Mouse (Mus musculus) common myeloid progenitor, adult 5-6 weeks (primary cell): ENCODE results near the gene Atp11c. TPM values are rescaled to one million over a fixed set of nuclear protein-coding genes. Genes with fewer than 3 reads are reported as not detected.

Experiments used
- ATAC-seq: replicated peaks from 2 replicates; pipeline ENCODE4 v1.8.0; 2016; ENCODE audit warnings: low read depth, mild to moderate bottlenecking, moderate TSS enrichment, inconsistent platforms; ENCODE audit not compliant: poor library complexity, severe bottlenecking
- total RNA-seq: library from RNA; stranded (forward); fragments of 200-1000, 187-1606 nt; gene quantifications from 2 replicates; pipeline ENCODE4 v1.2.3, GENCODE M21; 2017

The Atp11c gene
- total RNA-seq: 43.0 and 45.8 TPM in 2 replicates

- ATAC-seq: no peak
These were observed at the start of gene Atp11c for GRCm38 (mm10) chrX:60592598-60592997. Gene Atp11c, minus strand, starts transcription at chrX:60592698.

- ATAC-seq: no peak
These were observed 16.7 kb upstream of the Atp11c start for GRCm38 (mm10) chrX:60609202-60609601.

- no peak for ATAC-seq
These were observed 22.0 kb downstream of the Atp11c start for GRCm38 (mm10) chrX:60570539-60570938.

GRCm38 (mm10) chrX:60569047-60569446 lies 23.5 kb downstream of the Atp11c start:
- ATAC-seq: no peak

GRCm38 (mm10) chrX:60555242-60555641 lies 37.3 kb downstream of the Atp11c start:
- no peak for ATAC-seq

- ATAC-seq: peak; percentile 54; the same call in 1 of the 2 replicates
These were observed 44.8 kb downstream of the Atp11c start for GRCm38 (mm10) chrX:60547444-60548304.

- ATAC-seq: no peak
These were observed 45.4 kb downstream of the Atp11c start for GRCm38 (mm10) chrX:60547098-60547443.

GRCm38 (mm10) chrX:60545906-60546305 lies 46.6 kb downstream of the Atp11c start:
- no peak for ATAC-seq

- no peak for ATAC-seq
These were observed 47.1 kb downstream of the Atp11c start for GRCm38 (mm10) chrX:60545444-60545843.

GRCm38 (mm10) chrX:60544098-60544497 lies 48.4 kb downstream of the Atp11c start:
- ATAC-seq: 0 out of 2 replicates have a peak, but pooled peaks have one; percentile 29

- no peak for ATAC-seq
These were observed 49.6 kb downstream of the Atp11c start for GRCm38 (mm10) chrX:60542901-60543300.

- no peak for ATAC-seq
These were observed 53.3 kb downstream of the Atp11c start, which contains the start of gene Gm7073 for GRCm38 (mm10) chrX:60539149-60539548. Gene Gm7073, minus strand, starts transcription at chrX:60539249.

GRCm38 (mm10) chrX:60503995-60504394 lies 88.5 kb downstream of the Atp11c start:
- peak; percentile 58; the same call in 1 of the 2 replicates for ATAC-seq

- no peak for ATAC-seq
These were observed 94.7 kb downstream of the Atp11c start for GRCm38 (mm10) chrX:60497750-60498149.

GRCm38 (mm10) chrX:60495308-60495707 lies 97.2 kb downstream of the Atp11c start:
- ATAC-seq: no peak

GRCm38 (mm10) chrX:60463786-60464185 lies 128.7 kb downstream of the Atp11c start:
- no peak for ATAC-seq

- ATAC-seq: no peak
These were observed 177.9 kb downstream of the Atp11c start for GRCm38 (mm10) chrX:60414563-60415111.

- ATAC-seq: no peak
These were observed 186.8 kb downstream of the Atp11c start for GRCm38 (mm10) chrX:60405681-60406080.

- ATAC-seq: peak; percentile 97
These were observed 187.8 kb downstream of the Atp11c start for GRCm38 (mm10) chrX:60404668-60405044.

GRCm38 (mm10) chrX:60403764-60404667 lies 188.5 kb downstream of the Atp11c start:
- peak; percentile 31 for ATAC-seq
